19 mouse cellular contexts compared by ENCODE assay signal in genomic region chr8:49006236-49006965, GRCm38 (mm10).
DNase-seq lines count a peak whose midpoint lies in the region; ATAC-seq and TF ChIP-seq lines count a peak whose summit lies in the region.
"Had no signal": no experiment of that assay in that cellular context is flagged by ENCODE, and none has a peak within 500 bp of the region (broad histone marks: within the 10 kb centered on the region; RNA-seq: fewer than 3 reads in every experiment).

No protein-coding gene starts in this region.

- no peak for TF ChIP-seq CTCF in kidney, adult 2 months (conservative IDR thresholded peaks at IDR 0.05; ENCODE audit: insufficient read depth, insufficient read length, low read depth, low read length)

- H3K9ac ChIP-seq in forebrain, embryonic 14.5 days (ENCODE audit: low read length), result no peak overlapping the region
- no peak overlapping the region for H3K9ac ChIP-seq in forebrain, embryonic 16.5 days (replicated peaks; ENCODE audit: low read depth, low read length)
- H3K9ac ChIP-seq: embryonic facial prominence, embryonic 12.5 days; hindbrain, embryonic 12.5 days; limb, embryonic 15.5 days had no signal

- no peaks in the 10 kb centered on the region for H3K9me3 ChIP-seq in forebrain, embryonic 14.5 days (replicated peaks; ENCODE audit: control insufficient read depth, low read length)
- H3K9me3 ChIP-seq in forebrain, embryonic 16.5 days (ENCODE audit: control insufficient read depth, low read length), result no peaks in the 10 kb centered on the region
- H3K9me3 ChIP-seq: embryonic facial prominence, embryonic 12.5 days; hindbrain, embryonic 12.5 days; limb, embryonic 15.5 days; midbrain, embryonic 10.5 days had no signal

- intact Hi-C loops in left cerebral cortex, postnatal 25 days (cut with DNase I), result no loop called here

- peak; percentile 37; the same call in 1 of the 2 replicates for ATAC-seq in forebrain, embryonic 14.5 days
- ATAC-seq in forebrain, embryonic 16.5 days, result no peak

- WGBS in forebrain, embryonic 14.5 days, result 78% methylated on average over 11 of the region's 11 CpGs
- WGBS in forebrain, embryonic 16.5 days, result 70% methylated on average over 11 of the region's 11 CpGs
- WGBS in kidney, adult 2 months, result 32% methylated on average over 11 of the region's 11 CpGs

- H3K27me3 ChIP-seq in forebrain, embryonic 14.5 days (replicated peaks; ENCODE audit: control insufficient read depth, insufficient read depth, low read length), result no peaks in the 10 kb centered on the region
- H3K27me3 ChIP-seq in forebrain, embryonic 16.5 days (replicated peaks; ENCODE audit: control insufficient read depth, insufficient read depth, low read length), result no peaks in the 10 kb centered on the region
- H3K27me3 ChIP-seq in kidney, adult 2 months (replicated peaks; ENCODE audit: control insufficient read depth, insufficient read depth, low read length), result no peaks in the 10 kb centered on the region
- H3K27me3 ChIP-seq: embryonic facial prominence, embryonic 12.5 days; hindbrain, embryonic 12.5 days; limb, embryonic 15.5 days had no signal

- peak; percentile 31 for DNase-seq in forebrain, embryonic 14.5 days (ENCODE audit: low spot score)
- DNase-seq in adipocyte (ENCODE audit: low spot score), result peak; percentile 5
- DNase-seq in kidney, adult 2 months, result peak; percentile 94
- peak; percentile 84 for DNase-seq in kidney, postnatal 14 days
- DNase-seq in left cerebral cortex, postnatal 25 days (ENCODE audit: low spot score in 2 of 2), result no peak
- DNase-seq in right cerebral cortex, postnatal 10 days (ENCODE audit: low spot score in 2 of 2), result no peak
- DNase-seq in B cell, adult 2 months, result no peak
- DNase-seq: cerebellum, adult 8-10 months; gastrocnemius, adult 2 months; heart, postnatal 10 days; thymus, postnatal 25 days had no signal

- H3K4me1 ChIP-seq in forebrain, embryonic 14.5 days (ENCODE audit: control insufficient read depth, insufficient read depth, low read length), result no peaks in the 10 kb centered on the region
- no peaks in the 10 kb centered on the region for H3K4me1 ChIP-seq in forebrain, embryonic 16.5 days (replicated peaks; ENCODE audit: control insufficient read depth, insufficient read depth, low read length)
- H3K4me1 ChIP-seq in kidney, adult 2 months (ENCODE audit: control insufficient read depth, insufficient read depth, low read length), result peaks cover 6% of the 10 kb centered on the region; the same call in 1 of the 2 replicates
- H3K4me1 ChIP-seq: embryonic facial prominence, embryonic 12.5 days; hindbrain, embryonic 12.5 days; limb, embryonic 15.5 days; midbrain, embryonic 10.5 days had no signal

- H3K36me3 ChIP-seq in forebrain, embryonic 14.5 days (ENCODE audit: control insufficient read depth, insufficient read depth, low read length), result no peaks in the 10 kb centered on the region
- H3K36me3 ChIP-seq in forebrain, embryonic 16.5 days (ENCODE audit: control insufficient read depth, insufficient read depth), result no peaks in the 10 kb centered on the region
- H3K36me3 ChIP-seq in kidney, adult 2 months (ENCODE audit: control insufficient read depth, insufficient read depth, low read length), result no peaks in the 10 kb centered on the region
- H3K36me3 ChIP-seq: embryonic facial prominence, embryonic 12.5 days; hindbrain, embryonic 12.5 days; limb, embryonic 15.5 days; midbrain, embryonic 10.5 days had no signal

- H3K4me2 ChIP-seq in forebrain, embryonic 14.5 days (ENCODE audit: low read length), result no peak overlapping the region
- H3K4me2 ChIP-seq in forebrain, embryonic 16.5 days (ENCODE audit: low read length), result no peak overlapping the region
- H3K4me2 ChIP-seq: embryonic facial prominence, embryonic 12.5 days; heart, embryonic 11.5 days; hindbrain, embryonic 12.5 days; limb, embryonic 15.5 days had no signal

- no peak overlapping the region for H3K4me3 ChIP-seq in forebrain, embryonic 14.5 days (ENCODE audit: low read depth, low read length)
- no peak overlapping the region for H3K4me3 ChIP-seq in forebrain, embryonic 16.5 days (replicated peaks; ENCODE audit: low read length)
- no peak overlapping the region for H3K4me3 ChIP-seq in kidney, adult 2 months (ENCODE audit: insufficient read depth, low read depth, low read length)
- H3K4me3 ChIP-seq: embryonic facial prominence, embryonic 12.5 days; erythroblast, embryonic 14.5 days; gastrocnemius, adult 2 months; hindbrain, embryonic 12.5 days; limb, embryonic 15.5 days; midbrain, embryonic 10.5 days had no signal

- no peak overlapping the region for H3K27ac ChIP-seq in forebrain, embryonic 14.5 days (ENCODE audit: low read depth, low read length)
- H3K27ac ChIP-seq in forebrain, embryonic 16.5 days (ENCODE audit: low read length), result no peak overlapping the region
- H3K27ac ChIP-seq in kidney, adult 2 months (ENCODE audit: insufficient read depth, low read depth, low read length), result peak overlapping the region; percentile 41
- H3K27ac ChIP-seq: embryonic facial prominence, embryonic 12.5 days; gastrocnemius, adult 2 months; hindbrain, embryonic 12.5 days; limb, embryonic 15.5 days; macrophage; midbrain, embryonic 10.5 days had no signal

- TF ChIP-seq POLR2A in kidney, adult 2 months (IDR thresholded peaks at IDR 0.05; ENCODE audit: low read depth, low read length), result no peak

Comparison
In these comparisons a context has a peak if more than half of its experiments do, and no peak if none do; other contexts are left out.
1. DNase-seq: peak in forebrain, embryonic 14.5 days (single experiment), adipocyte (single experiment), kidney, adult 2 months (single experiment) and kidney, postnatal 14 days (single experiment); none in left cerebral cortex, postnatal 25 days (0 of 2), right cerebral cortex, postnatal 10 days (0 of 2) and B cell, adult 2 months (0 of 2).